Mouse (Mus musculus) liver, embryonic 12.5 days (tissue): ENCODE results near the gene Nudt4. TPM values are rescaled to one million over a fixed set of nuclear protein-coding genes. Genes with fewer than 3 reads are reported as not detected.

Experiments used
- ATAC-seq: fragments of 200-750 bp; cut with Nextera tagmentation; 2 replicates; pipeline ENCODE4 v1.8.0; 2017; ENCODE audit warnings: moderate number of reproducible peaks, mild to moderate bottlenecking, moderate library complexity
- H3K27ac ChIP-seq: fragments of 300-500 bp; sonication (generic); 2 replicates; pipeline ENCODE4 v1.5.1; 2016; ENCODE audit warnings: mild to moderate bottlenecking
- H3K27me3 ChIP-seq: fragments of 300-500 bp; sonication (generic); replicated peaks from 2 replicates; pipeline ENCODE4 v1.6.1; 2016; ENCODE audit warnings: mild to moderate bottlenecking, moderate library complexity
- H3K36me3 ChIP-seq: fragments of 300-500 bp; sonication (generic); 2 replicates; pipeline ENCODE4 v1.6.1; 2016; ENCODE audit warnings: mild to moderate bottlenecking, moderate library complexity
- H3K4me1 ChIP-seq: fragments of 300-500 bp; sonication (generic); 2 replicates; pipeline ENCODE4 v1.6.1; 2016
- H3K4me2 ChIP-seq: fragments of 300-500 bp; sonication (generic); 2 replicates; pipeline ENCODE4 v1.6.1; 2016; ENCODE audit warnings: mild to moderate bottlenecking, moderate library complexity
- H3K4me3 ChIP-seq: fragments of 300-500 bp; sonication (generic); 2 replicates; pipeline ENCODE4 v1.5.1; 2016; ENCODE audit warnings: mild to moderate bottlenecking, moderate library complexity
- H3K9ac ChIP-seq: fragments of 300-500 bp; sonication (generic); 2 replicates; pipeline ENCODE4 v1.6.1; 2016; ENCODE audit warnings: mild to moderate bottlenecking, moderate library complexity
- H3K9me3 ChIP-seq: fragments of 300-500 bp; sonication (generic); replicated peaks from 2 replicates; pipeline ENCODE4 v1.6.1; 2016; ENCODE audit warnings: mild to moderate bottlenecking, moderate library complexity
- WGBS: fragments of 180-500 bp; shearing (Covaris S2); methylation state at CpG from one replicate; pipeline ENCODE4 v1.1.7; 2016; ENCODE audit not compliant: insufficient replicate concordance; 5-methylcytosine and 5-hydroxymethylcytosine counted together
- microRNA-seq: library from miRNA; unstranded; fragments of <30 nt; microRNA quantifications from one replicate; pipeline ENCODE4, GENCODE M21; 2017
- polyA plus RNA-seq: library from polyadenylated mRNA; unstranded; fragments of >200 nt; fragmentation: Nextera tagmentation; extraction: Ambion mirVana; gene quantifications from 2 replicates; pipeline ENCODE4 v1.2.1, GENCODE M21; 2016

Nudt4 gene
- polyA plus RNA-seq, 1 experiment from 2014 or later = 130 TPM

DNA sequence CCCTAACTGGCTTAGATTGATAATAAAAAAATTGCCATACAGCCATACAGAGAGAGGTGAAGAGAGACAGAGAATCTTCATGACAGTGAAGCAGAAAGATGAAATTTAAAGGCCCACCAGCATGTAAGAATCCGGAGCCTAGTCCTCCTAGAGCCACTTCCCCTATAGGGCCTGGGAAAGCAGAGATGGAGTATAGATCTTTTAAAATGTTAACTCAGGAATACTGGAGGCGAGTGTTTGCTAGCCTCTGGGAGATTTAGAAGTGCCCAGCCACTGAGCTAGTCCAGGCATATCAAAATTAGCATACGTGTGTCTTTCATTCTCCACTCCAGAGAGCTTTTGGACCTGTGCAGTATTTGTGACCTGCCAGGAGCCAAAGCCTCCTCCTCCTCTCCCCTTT, 54.7 kb downstream of the Nudt4 start:
- no peak overlapping the region for H3K9ac ChIP-seq
- peaks cover 7% of the 10 kb centered on the region for H3K4me1 ChIP-seq
- no peaks in the 10 kb centered on the region for H3K36me3 ChIP-seq
- no peak for ATAC-seq
- H3K4me3 ChIP-seq = no peak overlapping the region
- H3K27me3 ChIP-seq = no peaks in the 10 kb centered on the region
- H3K9me3 ChIP-seq = peaks cover 5% of the 10 kb centered on the region; the same call in 1 of the 2 replicates
- H3K4me2 ChIP-seq = no peak overlapping the region
- WGBS = 60% methylated on average over 3 of the region's 3 CpGs
- H3K27ac ChIP-seq = no peak overlapping the region

DNA sequence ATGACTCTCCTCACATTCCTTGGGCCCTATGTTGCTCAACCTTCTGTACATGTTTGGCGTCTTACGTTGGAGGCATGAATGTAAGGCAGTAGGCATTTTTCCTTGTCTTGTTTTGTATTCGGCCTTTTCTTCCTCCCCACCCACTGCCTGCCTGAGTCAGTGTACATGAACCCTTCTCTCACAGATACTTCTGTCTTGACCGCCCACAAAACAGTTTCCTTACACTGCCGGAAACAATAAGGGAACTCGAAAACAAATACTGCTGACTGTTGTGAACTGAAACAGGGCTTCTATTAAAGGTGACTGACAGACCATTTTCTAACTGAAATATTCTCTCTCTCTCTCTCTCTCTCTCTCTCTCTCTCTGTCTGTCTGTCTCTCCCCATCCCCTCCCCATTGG, 55.2 kb downstream of the Nudt4 start:
- ATAC-seq = no peak
- 46% methylated on average over 6 of the region's 6 CpGs for WGBS

DNA sequence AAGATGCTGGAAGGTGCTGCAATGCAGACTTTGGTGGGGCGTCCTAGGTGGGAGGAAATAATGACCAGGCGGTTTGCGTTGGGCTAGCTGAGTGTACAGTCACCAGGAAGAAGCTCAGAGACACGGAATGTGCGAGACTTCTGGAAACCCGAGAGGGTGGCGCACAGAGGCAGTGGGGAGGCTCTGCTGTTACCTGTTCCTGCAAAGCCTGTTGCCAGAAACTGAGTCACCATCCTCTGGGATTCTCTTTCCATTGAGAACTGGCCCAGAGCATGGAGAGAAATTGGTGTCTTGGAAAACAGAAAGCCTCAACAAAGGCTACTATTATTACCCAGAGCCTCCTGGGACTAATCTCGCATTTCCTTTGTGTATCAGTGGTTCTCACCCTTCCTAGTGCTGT, 55.8 kb downstream of the Nudt4 start:
- ATAC-seq = no peak
- Histone ChIP-seq H3K9ac (no peak overlapping the region), H3K4me1 (no peaks in the 10 kb centered on the region), H3K36me3 (no peaks in the 10 kb centered on the region), H3K4me3 (no peak overlapping the region), H3K27ac (no peak overlapping the region), H3K27me3 (no peaks in the 10 kb centered on the region), H3K4me2 (no peak overlapping the region), H3K9me3 (peaks cover 5% of the 10 kb centered on the region; the same call in 1 of the 2 replicates)
- WGBS = 74% methylated on average over 8 of the region's 8 CpGs

More for the DNA sequence above, 55.2 kb downstream of the Nudt4 start:
- Histone ChIP-seq H3K27me3 (no peaks in the 10 kb centered on the region), H3K36me3 (no peaks in the 10 kb centered on the region), H3K4me1 (peaks cover 3% of the 10 kb centered on the region), H3K27ac (no peak overlapping the region), H3K9ac (no peak overlapping the region), H3K4me3 (no peak overlapping the region), H3K4me2 (no peak overlapping the region), H3K9me3 (peaks cover 5% of the 10 kb centered on the region; the same call in 1 of the 2 replicates)

DNA sequence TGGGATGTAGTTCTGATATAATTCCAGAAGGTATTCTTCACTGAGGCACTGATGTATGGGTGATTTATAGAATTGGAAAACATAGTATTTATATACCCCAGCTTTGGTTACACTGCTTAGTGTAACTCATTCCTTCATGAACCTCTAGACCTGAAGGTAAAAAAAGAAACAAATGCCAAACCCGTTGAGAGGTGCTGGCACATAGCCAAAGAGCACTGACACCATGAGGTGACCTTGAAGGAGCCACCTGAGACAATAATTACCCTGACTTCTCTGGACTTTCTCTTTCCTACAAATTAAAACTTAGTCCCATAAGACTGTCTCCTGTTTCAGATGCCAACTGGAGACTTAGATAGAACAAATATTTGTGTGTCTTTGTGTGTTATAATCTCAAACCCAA, 59.6 kb downstream of the Nudt4 start:
- no peak for ATAC-seq
- Histone ChIP-seq H3K27me3 (no peaks in the 10 kb centered on the region), H3K9me3 (no peaks in the 10 kb centered on the region), H3K4me2 (no peak overlapping the region), H3K4me3 (no peak overlapping the region), H3K27ac (no peak overlapping the region), H3K9ac (no peak overlapping the region), H3K36me3 (no peaks in the 10 kb centered on the region), H3K4me1 (peaks cover 22% of the 10 kb centered on the region)
- WGBS = 27% methylated on average over 1 of the region's 1 CpGs

DNA sequence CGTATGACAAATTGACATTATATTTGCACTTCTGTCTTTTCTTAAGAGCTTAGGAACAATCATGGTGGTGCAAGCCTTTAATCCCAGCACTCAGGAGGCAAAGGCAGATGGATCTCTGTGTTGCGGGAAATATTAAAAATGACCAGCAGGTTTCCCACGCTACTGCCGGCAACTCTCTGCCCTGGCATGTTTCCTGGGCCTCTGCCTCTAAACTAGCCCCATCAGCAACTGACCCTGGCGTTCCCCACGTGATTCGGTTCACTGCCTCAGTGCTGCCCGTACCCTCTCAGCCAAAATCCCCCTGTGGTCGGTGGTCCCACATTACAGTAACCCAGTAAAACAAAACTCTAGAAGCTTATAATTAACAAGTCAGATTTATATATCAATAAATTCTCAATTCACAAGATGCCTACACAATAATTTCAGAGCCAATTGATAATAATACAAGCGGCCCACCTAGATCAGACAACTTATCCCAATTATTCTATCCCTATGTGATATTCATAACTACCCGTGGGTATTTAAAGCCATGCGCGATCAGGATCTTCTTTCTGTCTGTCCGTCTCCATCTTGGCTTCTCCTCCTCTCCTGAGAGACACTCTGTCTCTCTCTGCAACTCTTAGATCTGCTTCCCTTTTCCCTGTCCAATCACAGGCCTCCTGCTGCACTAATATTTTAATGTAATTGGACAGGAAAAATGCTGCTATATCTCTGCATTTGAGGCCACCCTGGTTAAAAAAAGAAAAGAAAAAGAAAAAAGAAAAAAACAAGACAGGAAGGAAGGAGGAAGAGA, 60.3 kb downstream of the Nudt4 start:
- Histone ChIP-seq H3K4me3 (no peak overlapping the region), H3K9me3 (no peaks in the 10 kb centered on the region), H3K36me3 (peaks cover 5% of the 10 kb centered on the region), H3K27me3 (no peaks in the 10 kb centered on the region), H3K9ac (no peak overlapping the region), H3K27ac (no peak overlapping the region), H3K4me2 (no peak overlapping the region), H3K4me1 (peaks cover 22% of the 10 kb centered on the region)
- no peak for ATAC-seq
- WGBS = 74% methylated on average over 14 of the region's 14 CpGs

DNA sequence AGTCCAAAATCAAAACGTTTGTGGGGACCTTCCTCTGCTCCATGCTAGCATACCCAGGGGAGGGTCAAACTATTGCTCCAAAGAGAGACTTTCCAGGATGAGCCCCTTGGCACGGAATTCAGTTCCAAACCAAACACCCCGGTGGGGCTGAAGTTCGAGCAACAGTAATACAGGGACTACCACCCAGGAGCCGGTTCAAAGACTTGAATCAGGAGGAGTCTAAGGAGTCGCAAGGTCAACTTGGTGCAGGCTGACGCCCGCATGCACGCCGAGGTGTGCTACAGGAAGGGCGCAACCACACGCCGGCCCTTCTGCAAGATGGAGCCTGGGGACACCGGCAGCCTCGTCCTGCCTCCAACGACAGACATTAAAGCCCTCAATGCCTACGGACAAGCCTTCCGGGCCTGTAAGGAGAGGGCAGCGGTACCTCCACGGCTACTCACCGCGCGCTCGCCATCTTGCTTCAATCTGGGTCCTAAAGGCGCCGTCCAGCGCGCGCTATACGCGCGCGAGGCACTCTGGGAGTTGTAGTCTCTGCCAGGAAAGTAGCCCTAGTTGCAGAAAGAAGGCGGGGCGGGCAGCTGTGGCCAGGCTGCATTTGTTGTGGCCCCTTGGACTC, 62.4 kb downstream of the Nudt4 start, which contains the start of gene Mrpl42:
Gene Mrpl42, minus strand, starts transcription at position 478 of the 619 bp plus-strand sequence.
- Histone ChIP-seq H3K4me1 (peaks cover 22% of the 10 kb centered on the region), H3K9ac (peak within 1 kb of the TSS; percentile 82), H3K4me2 (peak within 1 kb of the TSS; percentile 83), H3K9me3 (no peaks in the 10 kb centered on the region), H3K36me3 (peaks cover 26% of the 10 kb centered on the region), H3K27ac (peak within 1 kb of the TSS; percentile 76), H3K27me3 (no peaks in the 10 kb centered on the region), H3K4me3 (peak within 1 kb of the TSS; percentile 93)
- peak; percentile 95 for ATAC-seq
- under 1% methylated on average over 35 of the region's 35 CpGs for WGBS

DNA sequence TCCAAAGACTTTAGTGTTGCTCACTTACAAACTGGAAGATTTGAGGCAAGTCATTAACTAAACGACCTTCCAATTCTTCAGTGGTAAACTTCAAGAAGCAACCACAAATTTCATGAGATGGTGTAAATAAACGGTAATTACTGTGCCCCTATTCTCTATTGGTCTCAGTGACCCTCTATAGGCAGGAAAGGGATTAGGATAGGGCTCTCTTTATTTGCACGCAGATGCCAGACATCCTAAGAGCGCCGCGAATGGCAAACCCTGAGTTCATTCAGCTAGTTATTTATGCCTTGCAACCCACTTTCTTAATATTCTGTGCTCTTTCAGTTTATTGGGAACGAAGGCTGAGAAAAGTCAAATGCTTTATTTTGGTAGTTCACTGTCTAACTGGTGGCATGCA, 62.9 kb downstream of the Nudt4 start:
- ATAC-seq = no peak
- Histone ChIP-seq H3K4me3 (peak overlapping the region; percentile 93), H3K9me3 (no peaks in the 10 kb centered on the region), H3K4me1 (peaks cover 22% of the 10 kb centered on the region), H3K4me2 (peak overlapping the region; percentile 83), H3K9ac (peak overlapping the region; percentile 82), H3K36me3 (peaks cover 29% of the 10 kb centered on the region), H3K27ac (peak overlapping the region; percentile 76), H3K27me3 (no peaks in the 10 kb centered on the region)
- 1% methylated on average over 7 of the region's 7 CpGs for WGBS

Small RNAs within 50 kb of the gene (microRNA-seq; reads per million reads assigned to microRNA genes)
- gene Mir3058 = 51.7 reads per million, percentile 42 among the genes with 10 or more reads in this experiment

Other genes starting within 250 kb of the Nudt4 start
- 5.0 and 5.1 TPM in 2 replicates for gene Cradd, start 240.0 kb downstream of the Nudt4 start, polyA plus RNA-seq
- 10.1 and 14.1 TPM in 2 replicates for gene Socs2, start 147.0 kb downstream of the Nudt4 start, polyA plus RNA-seq
- gene Mrpl42, start 62.2 kb downstream of the Nudt4 start, polyA plus RNA-seq = 248 and 264 TPM in 2 replicates
- 191 and 193 TPM in 2 replicates for gene Ube2n, start 49.0 kb downstream of the Nudt4 start, polyA plus RNA-seq
- gene Anapc15-ps, start 109.3 kb upstream of the Nudt4 start, polyA plus RNA-seq = not detected in 2 replicates